Mouse (Mus musculus): Measurements from ENCODE around the gene Ccdc50. TPM values are rescaled to one million over a fixed set of nuclear protein-coding genes. Genes with fewer than 3 reads are reported as not detected.

The Ccdc50 gene
- polyA plus RNA-seq, 1 experiment from 2014 or later: 41.6 TPM

GRCm38 (mm10) chr16:27453823-27454222 lies 65.2 kb downstream of the Ccdc50 start:
- H3K27me3 ChIP-seq (ENCODE audit: control insufficient read depth, insufficient read depth, low read depth, low read length): no peaks in the 10 kb centered on the region
- ATAC-seq (ENCODE audit: low read depth): no peak
- no peak overlapping the region for H3K4me3 ChIP-seq (ENCODE audit: low read length)
- H3K9me3 ChIP-seq (ENCODE audit: control insufficient read depth, low read length): no peaks in the 10 kb centered on the region
- no peaks in the 10 kb centered on the region for H3K36me3 ChIP-seq (ENCODE audit: control insufficient read depth, insufficient read depth, low read length)
- no peak overlapping the region for H3K4me2 ChIP-seq (ENCODE audit: low read depth, low read length)
- no peak overlapping the region for H3K27ac ChIP-seq (ENCODE audit: low read length)
- no peak overlapping the region for H3K9ac ChIP-seq (ENCODE audit: low read length)
- WGBS: 81% methylated on average over 2 of the region's 2 CpGs
- H3K4me1 ChIP-seq (replicated peaks; ENCODE audit: control insufficient read depth, insufficient read depth, low read length): no peaks in the 10 kb centered on the region

DNA sequence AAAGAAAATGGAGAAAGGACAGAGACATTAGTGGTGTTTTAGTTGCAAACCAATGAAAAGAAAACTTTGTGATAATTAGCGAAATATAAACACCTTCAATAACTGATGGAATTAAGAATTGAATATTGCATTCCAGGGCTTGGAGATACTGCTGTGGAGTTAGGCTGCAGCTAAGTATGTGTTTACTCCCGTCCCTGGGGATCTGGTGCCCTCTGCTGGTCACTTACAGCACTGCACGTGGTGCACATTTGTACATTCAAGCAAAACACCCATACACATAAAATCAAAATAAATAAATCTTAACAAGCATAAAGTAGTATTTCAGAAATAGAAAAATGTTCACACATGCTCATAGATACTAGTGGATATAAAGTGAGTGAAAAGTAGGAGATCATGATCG lies 68.6 kb downstream of the Ccdc50 start:
- Histone ChIP-seq H3K4me2 (ENCODE audit: low read depth, low read length) (no peak overlapping the region), H3K9ac (ENCODE audit: low read length) (no peak overlapping the region), H3K27me3 (ENCODE audit: control insufficient read depth, insufficient read depth, low read depth, low read length) (no peaks in the 10 kb centered on the region), H3K36me3 (ENCODE audit: control insufficient read depth, insufficient read depth, low read length) (no peaks in the 10 kb centered on the region), H3K27ac (ENCODE audit: low read length) (no peak overlapping the region), H3K4me1 (replicated peaks; ENCODE audit: control insufficient read depth, insufficient read depth, low read length) (no peaks in the 10 kb centered on the region), H3K9me3 (ENCODE audit: control insufficient read depth, low read length) (no peaks in the 10 kb centered on the region), H3K4me3 (ENCODE audit: low read length) (no peak overlapping the region)
- 22% methylated on average over 4 of the region's 4 CpGs for WGBS
- peak; percentile 47; the same call in 1 of the 2 replicates for ATAC-seq (ENCODE audit: low read depth)

GRCm38 (mm10) chr16:27468731-27469130 lies 80.1 kb downstream of the Ccdc50 start:
- Histone ChIP-seq H3K27ac (ENCODE audit: low read length) (no peak overlapping the region), H3K4me1 (replicated peaks; ENCODE audit: control insufficient read depth, insufficient read depth, low read length) (no peaks in the 10 kb centered on the region), H3K27me3 (ENCODE audit: control insufficient read depth, insufficient read depth, low read depth, low read length) (no peaks in the 10 kb centered on the region), H3K4me3 (ENCODE audit: low read length) (no peak overlapping the region), H3K4me2 (ENCODE audit: low read depth, low read length) (no peak overlapping the region), H3K9me3 (ENCODE audit: control insufficient read depth, low read length) (no peaks in the 10 kb centered on the region), H3K36me3 (ENCODE audit: control insufficient read depth, insufficient read depth, low read length) (no peaks in the 10 kb centered on the region), H3K9ac (ENCODE audit: low read length) (no peak overlapping the region)
- ATAC-seq (ENCODE audit: low read depth): no peak
- WGBS: 20% methylated on average over 5 of the region's 5 CpGs

DNA sequence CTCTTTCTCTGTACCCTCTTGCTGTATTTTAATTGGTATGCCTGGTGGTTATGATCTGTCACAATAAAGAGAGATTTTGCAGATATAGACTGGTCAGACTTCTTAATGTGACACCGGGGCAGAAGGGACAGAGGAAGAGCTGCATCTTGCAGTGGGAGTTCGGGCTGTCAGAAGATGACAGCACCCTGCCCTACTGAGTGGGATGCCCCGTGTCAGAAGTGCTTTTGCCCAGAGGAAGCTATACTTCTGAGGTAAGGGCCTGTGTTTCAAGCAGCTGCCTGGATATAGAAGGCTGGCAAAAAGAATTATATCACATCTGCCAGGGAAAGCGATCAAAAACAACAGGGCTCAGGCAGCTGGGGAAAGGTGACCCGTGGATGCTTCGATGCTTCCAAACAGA lies 82.7 kb downstream of the Ccdc50 start:
- Histone ChIP-seq H3K9me3 (ENCODE audit: control insufficient read depth, low read length) (no peaks in the 10 kb centered on the region), H3K36me3 (ENCODE audit: control insufficient read depth, insufficient read depth, low read length) (no peaks in the 10 kb centered on the region), H3K9ac (ENCODE audit: low read length) (no peak overlapping the region), H3K27ac (ENCODE audit: low read length) (no peak overlapping the region), H3K4me3 (ENCODE audit: low read length) (no peak overlapping the region), H3K4me1 (replicated peaks; ENCODE audit: control insufficient read depth, insufficient read depth, low read length) (no peaks in the 10 kb centered on the region), H3K4me2 (ENCODE audit: low read depth, low read length) (no peak overlapping the region), H3K27me3 (ENCODE audit: control insufficient read depth, insufficient read depth, low read depth, low read length) (no peaks in the 10 kb centered on the region)
- 59% methylated on average over 6 of the region's 6 CpGs for WGBS
- no peak for ATAC-seq (ENCODE audit: low read depth)

- H3K27me3 ChIP-seq (ENCODE audit: control insufficient read depth, insufficient read depth, low read depth, low read length): no peaks in the 10 kb centered on the region
- no peak overlapping the region for H3K9ac ChIP-seq (ENCODE audit: low read length)
- ATAC-seq (ENCODE audit: low read depth): no peak
- no peaks in the 10 kb centered on the region for H3K4me1 ChIP-seq (replicated peaks; ENCODE audit: control insufficient read depth, insufficient read depth, low read length)
- H3K4me3 ChIP-seq (ENCODE audit: low read length): no peak overlapping the region
- H3K36me3 ChIP-seq (ENCODE audit: control insufficient read depth, insufficient read depth, low read length): no peaks in the 10 kb centered on the region
- WGBS: 54% methylated on average over 1 of the region's 1 CpGs
- no peak overlapping the region for H3K4me2 ChIP-seq (ENCODE audit: low read depth, low read length)
- H3K27ac ChIP-seq (ENCODE audit: low read length): no peak overlapping the region
- H3K9me3 ChIP-seq (ENCODE audit: control insufficient read depth, low read length): no peaks in the 10 kb centered on the region
These were observed 95.2 kb downstream of the Ccdc50 start for GRCm38 (mm10) chr16:27483834-27484233.

Other genes starting within 250 kb of the Ccdc50 start
- 0.15 and 0.83 TPM in 2 replicates for gene Ostn, start 81.4 kb upstream of the Ccdc50 start, polyA plus RNA-seq (2015; fragmentation: Nextera tagmentation; extraction: Ambion mirVana)
- gene Uts2b, start 18.6 kb upstream of the Ccdc50 start, polyA plus RNA-seq (2015; fragmentation: Nextera tagmentation; extraction: Ambion mirVana): 0.25 and 0.62 TPM in 2 replicates